Mouse (Mus musculus) hindbrain, embryonic 15.5 days (tissue): ENCODE data around the gene Serinc2. TPM values are rescaled to one million over a fixed set of nuclear protein-coding genes. Genes with fewer than 3 reads are reported as not detected.

Experiments
- ATAC-seq: fragments of 200-750 bp; cut with Nextera tagmentation; 2 replicates; pipeline ENCODE4 v1.8.0; 2017; ENCODE audit warnings: low read depth, moderate number of reproducible peaks, moderate TSS enrichment; ENCODE audit not compliant: low FRiP score
- H3K27ac ChIP-seq: fragments of 300-500 bp; sonication (generic); replicated peaks from 2 replicates; pipeline ENCODE4 v1.5.1; 2015; ENCODE audit warnings: mild to moderate bottlenecking, inconsistent platforms
- H3K27me3 ChIP-seq: fragments of 300-500 bp; sonication (generic); 2 replicates; pipeline ENCODE4 v1.6.1; 2015; ENCODE audit warnings: control low read depth, inconsistent platforms
- H3K36me3 ChIP-seq: fragments of 300-500 bp; sonication (generic); 2 replicates; pipeline ENCODE4 v1.6.1; 2015; ENCODE audit warnings: control low read depth, inconsistent platforms
- H3K4me1 ChIP-seq: fragments of 300-500 bp; sonication (generic); replicated peaks from 2 replicates; pipeline ENCODE4 v1.6.1; 2015; ENCODE audit warnings: control low read depth, inconsistent platforms
- H3K4me2 ChIP-seq: fragments of 300-500 bp; sonication (generic); 2 replicates; pipeline ENCODE4 v1.6.1; 2015; ENCODE audit warnings: moderate library complexity, mild to moderate bottlenecking, inconsistent platforms
- H3K4me3 ChIP-seq: fragments of 300-500 bp; sonication (generic); 2 replicates; pipeline ENCODE4 v1.5.1; 2015; ENCODE audit warnings: mild to moderate bottlenecking, inconsistent platforms
- H3K9ac ChIP-seq: fragments of 300-500 bp; sonication (generic); 2 replicates; pipeline ENCODE4 v1.6.1; 2015; ENCODE audit warnings: inconsistent platforms
- H3K9me3 ChIP-seq: fragments of 300-500 bp; sonication (generic); 2 replicates; pipeline ENCODE4 v1.6.1; 2016; ENCODE audit warnings: control low read depth, inconsistent platforms
- WGBS: fragments of 180-500 bp; shearing (Covaris S2); methylation state at CpG from one replicate; pipeline ENCODE4 v1.1.7; 2015; 5-methylcytosine and 5-hydroxymethylcytosine counted together
- polyA plus RNA-seq: library from polyadenylated mRNA; unstranded; fragments of >200 nt; fragmentation: Nextera tagmentation; extraction: Ambion mirVana; gene quantifications from 2 replicates; pipeline ENCODE4 v1.2.1, GENCODE M21; 2015

Gene Serinc2
- polyA plus RNA-seq, 1 experiment from 2014 or later = 36.3 TPM

- Histone ChIP-seq H3K4me2 (peak overlapping the region; percentile 90), H3K4me1 (peaks cover 31% of the 10 kb centered on the region), H3K36me3 (0 out of 2 replicates have a peak, but pooled peaks cover 7% of the 10 kb centered on the region), H3K9me3 (no peaks in the 10 kb centered on the region), H3K9ac (peak overlapping the region; percentile 81), H3K27me3 (peaks cover 7% of the 10 kb centered on the region; the same call in 1 of the 2 replicates), H3K27ac (peak overlapping the region; percentile 79), H3K4me3 (peak overlapping the region; percentile 66)
- WGBS = 39% methylated on average over 8 of the region's 8 CpGs
- ATAC-seq = peak; percentile 47; the same call in 1 of the 2 replicates
Measured at GRCm38 (mm10) chr4:130309254-130309653, 30.2 kb upstream of the Serinc2 start.

GRCm38 (mm10) chr4:130308231-130309081 lies 29.5 kb upstream of the Serinc2 start, which contains the start of the genes Fabp3 and Gm10570:
Gene Fabp3 (plus strand): TSS chr4:130308595.
Gene Gm10570 (minus strand): TSS chr4:130308674.
- H3K4me1 ChIP-seq = peaks cover 31% of the 10 kb centered on the region
- H3K27ac ChIP-seq = peak within 1 kb of the TSS; percentile 79
- H3K27me3 ChIP-seq = peaks cover 7% of the 10 kb centered on the region; the same call in 1 of the 2 replicates
- H3K4me2 ChIP-seq = peak within 1 kb of the TSS; percentile 90
- no peaks in the 10 kb centered on the region for H3K9me3 ChIP-seq
- peak within 1 kb of the TSS; percentile 66 for H3K4me3 ChIP-seq
- under 1% methylated on average over 52 of the region's 52 CpGs for WGBS
- 0 out of 2 replicates have a peak, but pooled peaks cover 2% of the 10 kb centered on the region for H3K36me3 ChIP-seq
- H3K9ac ChIP-seq = peak within 1 kb of the TSS; percentile 81
- ATAC-seq = peak; percentile 72

GRCm38 (mm10) chr4:130307851-130308230 lies 28.8 kb upstream of the Serinc2 start:
- H3K9me3 ChIP-seq = no peaks in the 10 kb centered on the region
- H3K27me3 ChIP-seq = peaks cover 7% of the 10 kb centered on the region; the same call in 1 of the 2 replicates
- H3K36me3 ChIP-seq = no peaks in the 10 kb centered on the region
- H3K4me1 ChIP-seq = peaks cover 31% of the 10 kb centered on the region
- H3K9ac ChIP-seq = peak overlapping the region; percentile 81
- H3K4me2 ChIP-seq = peak overlapping the region; percentile 90
- WGBS = under 1% methylated on average over 23 of the region's 23 CpGs
- H3K4me3 ChIP-seq = peak overlapping the region; percentile 66
- 0 out of 2 replicates have a peak, but pooled peaks have one; percentile 4 for ATAC-seq
- H3K27ac ChIP-seq = peak overlapping the region; percentile 79

GRCm38 (mm10) chr4:130306796-130307630 lies 28.0 kb upstream of the Serinc2 start:
- H3K27ac ChIP-seq = no peak overlapping the region
- H3K4me1 ChIP-seq = peaks cover 31% of the 10 kb centered on the region
- H3K9me3 ChIP-seq = no peaks in the 10 kb centered on the region
- H3K27me3 ChIP-seq = peaks cover 7% of the 10 kb centered on the region; the same call in 1 of the 2 replicates
- WGBS = 75% methylated on average over 10 of the region's 10 CpGs
- ATAC-seq = no peak
- H3K4me3 ChIP-seq = peak overlapping the region; percentile 66; the same call in 1 of the 2 replicates
- no peak overlapping the region for H3K9ac ChIP-seq
- no peaks in the 10 kb centered on the region for H3K36me3 ChIP-seq
- peak overlapping the region; percentile 90 for H3K4me2 ChIP-seq

GRCm38 (mm10) chr4:130304746-130305145 lies 25.7 kb upstream of the Serinc2 start:
- H3K4me2 ChIP-seq = no peak overlapping the region
- H3K9ac ChIP-seq = no peak overlapping the region
- peaks cover 7% of the 10 kb centered on the region; the same call in 1 of the 2 replicates for H3K27me3 ChIP-seq
- no peaks in the 10 kb centered on the region for H3K9me3 ChIP-seq
- H3K4me1 ChIP-seq = peaks cover 20% of the 10 kb centered on the region
- ATAC-seq = no peak
- H3K27ac ChIP-seq = no peak overlapping the region
- no peaks in the 10 kb centered on the region for H3K36me3 ChIP-seq
- no peak overlapping the region for H3K4me3 ChIP-seq
- 18% methylated on average over 3 of the region's 3 CpGs for WGBS

- Histone ChIP-seq H3K4me2 (no peak overlapping the region), H3K27ac (no peak overlapping the region), H3K4me3 (no peak overlapping the region), H3K36me3 (no peaks in the 10 kb centered on the region), H3K4me1 (peaks cover 4% of the 10 kb centered on the region), H3K9ac (no peak overlapping the region), H3K27me3 (peaks cover 7% of the 10 kb centered on the region; the same call in 1 of the 2 replicates), H3K9me3 (no peaks in the 10 kb centered on the region)
- ATAC-seq = no peak
- 54% methylated on average over 12 of the region's 12 CpGs for WGBS
Measured at GRCm38 (mm10) chr4:130302285-130302870, 23.4 kb upstream of the Serinc2 start.

GRCm38 (mm10) chr4:130299629-130300018 lies 20.6 kb upstream of the Serinc2 start:
- ATAC-seq = no peak
- H3K27ac ChIP-seq = no peak overlapping the region
- no peaks in the 10 kb centered on the region for H3K9me3 ChIP-seq
- H3K36me3 ChIP-seq = no peaks in the 10 kb centered on the region
- WGBS = 60% methylated on average over 8 of the region's 8 CpGs
- peaks cover under 1% of the 10 kb centered on the region; the same call in 1 of the 2 replicates for H3K4me1 ChIP-seq
- H3K4me2 ChIP-seq = no peak overlapping the region
- H3K4me3 ChIP-seq = no peak overlapping the region
- H3K27me3 ChIP-seq = no peaks in the 10 kb centered on the region
- no peak overlapping the region for H3K9ac ChIP-seq

- no peak overlapping the region for H3K4me2 ChIP-seq
- no peak for ATAC-seq
- H3K27ac ChIP-seq = no peak overlapping the region
- H3K9ac ChIP-seq = no peak overlapping the region
- H3K27me3 ChIP-seq = no peaks in the 10 kb centered on the region
- no peaks in the 10 kb centered on the region for H3K36me3 ChIP-seq
- H3K4me3 ChIP-seq = no peak overlapping the region
- no peaks in the 10 kb centered on the region for H3K9me3 ChIP-seq
- WGBS = 73% methylated on average over 11 of the region's 11 CpGs
- H3K4me1 ChIP-seq = no peaks in the 10 kb centered on the region
Measured at GRCm38 (mm10) chr4:130298877-130299628, 20.0 kb upstream of the Serinc2 start.

- Histone ChIP-seq H3K4me3 (no peak overlapping the region), H3K27me3 (no peaks in the 10 kb centered on the region), H3K27ac (no peak overlapping the region), H3K4me1 (no peaks in the 10 kb centered on the region), H3K9ac (no peak overlapping the region), H3K4me2 (no peak overlapping the region), H3K9me3 (no peaks in the 10 kb centered on the region), H3K36me3 (no peaks in the 10 kb centered on the region)
- ATAC-seq = no peak
- 20% methylated on average over 13 of the region's 13 CpGs for WGBS
Measured at GRCm38 (mm10) chr4:130297123-130297529, 18.1 kb upstream of the Serinc2 start.

GRCm38 (mm10) chr4:130296243-130296965 lies 17.4 kb upstream of the Serinc2 start:
- H3K9me3 ChIP-seq = no peaks in the 10 kb centered on the region
- no peaks in the 10 kb centered on the region for H3K36me3 ChIP-seq
- 83% methylated on average over 13 of the region's 13 CpGs for WGBS
- no peaks in the 10 kb centered on the region for H3K4me1 ChIP-seq
- H3K4me3 ChIP-seq = no peak overlapping the region
- H3K9ac ChIP-seq = no peak overlapping the region
- no peak overlapping the region for H3K4me2 ChIP-seq
- no peak overlapping the region for H3K27ac ChIP-seq
- ATAC-seq = no peak
- no peaks in the 10 kb centered on the region for H3K27me3 ChIP-seq
